Mouse (Mus musculus): ENCODE data around the gene Fbxo24.

The Fbxo24 gene

GRCm38 (mm10) chr5:137607860-137608653 is 20.7 kb downstream of the Fbxo24 start:
- ATAC-seq (ENCODE audit: insufficient number of reproducible peaks, low FRiP score, low TSS enrichment), result no peak

GRCm38 (mm10) chr5:137601365-137601729 is 27.5 kb downstream of the Fbxo24 start:
- ATAC-seq (ENCODE audit: insufficient number of reproducible peaks, low FRiP score, low TSS enrichment), result no peak

- peak; percentile 96 for ATAC-seq (ENCODE audit: insufficient number of reproducible peaks, low FRiP score, low TSS enrichment)
Measured at GRCm38 (mm10) chr5:137600619-137601364, 28.0 kb downstream of the Fbxo24 start, which contains the start of gene Mospd3. Gene Mospd3 (minus strand): TSS chr5:137601058.

GRCm38 (mm10) chr5:137600281-137600618 is 28.6 kb downstream of the Fbxo24 start:
- no peak; the same call in 1 of the 2 replicates for ATAC-seq (ENCODE audit: insufficient number of reproducible peaks, low FRiP score, low TSS enrichment)

GRCm38 (mm10) chr5:137599600-137599999 is 29.2 kb downstream of the Fbxo24 start:
- no peak for ATAC-seq (ENCODE audit: insufficient number of reproducible peaks, low FRiP score, low TSS enrichment)

GRCm38 (mm10) chr5:137598100-137598826 is 30.5 kb downstream of the Fbxo24 start:
- ATAC-seq (ENCODE audit: insufficient number of reproducible peaks, low FRiP score, low TSS enrichment), result no peak

- ATAC-seq (ENCODE audit: insufficient number of reproducible peaks, low FRiP score, low TSS enrichment), result no peak
Measured at GRCm38 (mm10) chr5:137597625-137598024, 31.2 kb downstream of the Fbxo24 start.

- ATAC-seq (ENCODE audit: insufficient number of reproducible peaks, low FRiP score, low TSS enrichment), result no peak
Measured at GRCm38 (mm10) chr5:137596601-137597261, 32.1 kb downstream of the Fbxo24 start.

- ATAC-seq (ENCODE audit: insufficient number of reproducible peaks, low FRiP score, low TSS enrichment), result no peak
Measured at GRCm38 (mm10) chr5:137595921-137596320, 32.9 kb downstream of the Fbxo24 start.

- no peak for ATAC-seq (ENCODE audit: insufficient number of reproducible peaks, low FRiP score, low TSS enrichment)
Measured at GRCm38 (mm10) chr5:137590507-137590906, 38.3 kb downstream of the Fbxo24 start.

GRCm38 (mm10) chr5:137584976-137585375 is 43.8 kb downstream of the Fbxo24 start:
- ATAC-seq (ENCODE audit: insufficient number of reproducible peaks, low FRiP score, low TSS enrichment), result no peak

- no peak for ATAC-seq (ENCODE audit: insufficient number of reproducible peaks, low FRiP score, low TSS enrichment)
Measured at GRCm38 (mm10) chr5:137583670-137584169, 45.1 kb downstream of the Fbxo24 start.

- ATAC-seq (ENCODE audit: insufficient number of reproducible peaks, low FRiP score, low TSS enrichment), result no peak
Measured at GRCm38 (mm10) chr5:137582702-137583101, 46.1 kb downstream of the Fbxo24 start.

- no peak for ATAC-seq (ENCODE audit: insufficient number of reproducible peaks, low FRiP score, low TSS enrichment)
Measured at GRCm38 (mm10) chr5:137580246-137580645, 48.6 kb downstream of the Fbxo24 start.

- peak; percentile 86; the same call in 1 of the 2 replicates for ATAC-seq (ENCODE audit: insufficient number of reproducible peaks, low FRiP score, low TSS enrichment)
Measured at GRCm38 (mm10) chr5:137574470-137574901, 54.3 kb downstream of the Fbxo24 start.

- no peak for ATAC-seq (ENCODE audit: insufficient number of reproducible peaks, low FRiP score, low TSS enrichment)
Measured at GRCm38 (mm10) chr5:137570691-137571586, 57.9 kb downstream of the Fbxo24 start.

- no peak for ATAC-seq (ENCODE audit: insufficient number of reproducible peaks, low FRiP score, low TSS enrichment)
Measured at GRCm38 (mm10) chr5:137570181-137570580, 58.6 kb downstream of the Fbxo24 start.

- ATAC-seq (ENCODE audit: insufficient number of reproducible peaks, low FRiP score, low TSS enrichment), result no peak
Measured at GRCm38 (mm10) chr5:137569665-137570064, 59.1 kb downstream of the Fbxo24 start, which contains the start of gene Tfr2. Gene Tfr2 (plus strand): TSS chr5:137569840.

- ATAC-seq (ENCODE audit: insufficient number of reproducible peaks, low FRiP score, low TSS enrichment), result no peak
Measured at GRCm38 (mm10) chr5:137569031-137569430, 59.8 kb downstream of the Fbxo24 start.

Measured in cerebellum, adult (tissue).